Mouse (Mus musculus) CD4-positive, CD25-positive, alpha-beta regulatory T cell, adult 2 months (primary cell): Measurements from ENCODE around the gene Micall2.

ENCODE experiments used
- DNase-seq: peaks from one replicate; pipeline ENCODE4 v3.0.0-alpha.2; 2012; ENCODE audit warnings: low read depth, low spot score

Gene Micall2

DNA sequence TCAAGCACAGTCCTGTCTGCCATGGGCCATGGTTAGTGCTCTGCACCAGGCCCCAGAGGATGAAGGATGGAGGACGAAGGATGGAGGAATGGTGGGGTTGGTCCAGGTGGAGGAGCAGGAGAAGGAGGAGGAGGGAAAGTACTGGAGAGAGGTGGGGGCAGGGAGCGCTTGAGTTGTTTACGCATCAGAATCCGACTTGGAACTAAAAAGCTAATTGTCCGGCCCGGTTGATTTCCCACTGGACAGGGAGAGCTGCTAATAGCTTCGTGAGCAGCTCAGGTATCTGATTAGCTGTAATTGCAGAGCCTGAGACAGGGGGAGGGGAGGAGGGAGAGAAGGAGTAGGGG is 53.5 kb downstream of the Micall2 start:
- no peak for DNase-seq

DNA sequence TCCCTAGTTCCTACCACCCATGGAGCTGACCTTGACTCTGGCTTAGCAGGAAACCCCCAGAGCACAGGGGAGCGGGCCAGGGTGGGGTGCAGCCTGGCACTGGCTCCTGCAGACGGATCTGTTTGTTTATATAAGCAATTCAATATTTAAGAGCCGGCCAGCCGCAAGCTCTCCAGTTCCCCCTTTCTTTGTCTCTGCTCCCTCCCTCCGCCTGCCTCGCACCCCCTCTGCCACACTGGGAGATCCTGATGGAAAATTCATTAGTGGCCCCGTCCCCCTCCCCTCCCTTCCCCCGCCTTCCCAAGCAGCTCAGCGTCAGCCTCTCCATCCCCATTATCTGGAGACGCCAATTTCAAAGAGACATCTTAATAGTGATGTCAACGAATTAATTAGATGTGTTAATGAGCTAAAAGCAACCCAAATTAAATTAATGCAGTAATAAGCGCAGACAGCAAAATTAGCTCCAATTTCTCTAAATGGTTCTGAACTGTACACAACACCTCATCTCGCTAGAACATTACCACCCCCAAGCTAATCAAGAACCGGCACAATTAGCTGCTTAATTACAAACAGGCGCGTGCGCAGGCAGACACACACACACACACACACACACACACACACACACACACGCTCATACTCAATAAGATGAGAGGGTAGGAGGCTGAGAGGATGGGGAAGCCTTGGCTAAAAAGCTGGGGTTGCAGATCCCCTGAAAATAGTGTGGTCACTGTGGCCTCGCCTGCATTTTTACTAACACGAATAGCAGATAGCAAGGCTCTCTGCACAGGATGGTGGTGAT is 54.1 kb downstream of the Micall2 start:
- DNase-seq, result no peak

DNA sequence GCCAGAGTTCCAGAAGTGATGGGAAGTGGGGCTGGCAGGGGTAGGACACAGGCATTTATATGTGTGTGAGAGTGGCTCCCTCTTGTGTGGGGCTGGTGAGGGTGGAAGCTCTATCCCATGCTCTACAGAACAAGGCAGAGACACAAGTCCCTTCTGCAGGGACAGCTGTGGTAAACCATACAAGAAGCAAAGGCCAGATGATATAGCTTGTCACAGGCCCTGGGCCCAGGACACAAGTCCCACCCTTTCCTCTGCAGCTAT is 60.5 kb downstream of the Micall2 start:
- DNase-seq, result no peak

DNA sequence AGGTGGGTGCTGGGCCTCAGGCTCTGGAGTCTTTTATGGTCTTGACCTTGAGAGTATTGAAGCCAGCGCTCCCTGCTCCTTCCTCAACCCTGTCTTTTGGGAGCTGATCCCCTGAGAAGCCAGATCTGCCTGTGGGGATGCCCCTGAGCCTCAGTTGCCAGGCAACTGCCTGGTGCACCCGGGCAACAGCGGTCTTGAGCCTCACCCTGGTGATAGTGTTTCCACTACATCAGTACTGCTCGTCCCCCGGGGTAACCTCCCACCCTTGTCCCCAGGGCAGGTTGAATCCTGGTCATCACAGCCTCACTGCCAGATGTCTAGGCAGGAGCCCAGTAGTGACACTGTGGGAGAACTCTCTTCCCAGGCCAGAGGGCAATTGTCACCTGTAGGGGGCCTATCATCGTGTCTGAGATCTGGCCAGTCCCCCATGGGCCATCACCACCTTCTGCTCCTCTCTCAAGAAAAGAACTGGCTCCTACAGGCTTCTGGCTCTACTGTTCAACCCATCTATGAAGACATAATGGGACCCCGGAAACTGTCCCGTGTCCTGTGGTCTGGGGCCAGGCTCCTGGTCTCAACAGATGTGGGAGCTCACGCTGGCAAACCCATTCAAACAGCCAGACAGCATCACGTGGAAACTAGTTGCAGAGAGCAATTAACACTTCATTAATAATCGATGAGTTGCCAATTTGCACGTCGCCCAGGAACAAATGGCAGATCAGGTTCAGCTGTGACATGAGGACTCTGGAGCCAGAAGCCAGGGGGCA is 61.0 kb downstream of the Micall2 start:
- DNase-seq, result no peak

DNA sequence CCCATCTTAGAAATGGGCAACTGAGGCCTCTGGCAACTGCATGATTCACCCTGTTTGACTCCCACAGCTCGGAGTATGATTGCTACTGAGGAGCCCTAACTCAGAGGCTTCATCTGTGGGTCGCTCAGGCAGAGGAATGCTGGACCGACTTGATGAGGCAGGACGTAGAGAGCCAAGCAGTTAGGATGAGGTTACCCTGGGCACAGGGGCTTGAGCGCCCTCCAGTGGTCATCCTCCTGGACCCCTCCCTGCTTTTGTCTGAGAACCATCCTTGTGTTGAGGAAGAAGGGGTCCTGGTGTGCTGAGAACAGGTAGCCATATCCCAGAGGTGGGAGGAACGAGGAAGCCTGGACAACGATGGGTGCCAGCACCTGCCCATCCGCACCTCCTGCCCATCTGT is 66.8 kb downstream of the Micall2 start:
- peak; percentile 18 for DNase-seq

DNA sequence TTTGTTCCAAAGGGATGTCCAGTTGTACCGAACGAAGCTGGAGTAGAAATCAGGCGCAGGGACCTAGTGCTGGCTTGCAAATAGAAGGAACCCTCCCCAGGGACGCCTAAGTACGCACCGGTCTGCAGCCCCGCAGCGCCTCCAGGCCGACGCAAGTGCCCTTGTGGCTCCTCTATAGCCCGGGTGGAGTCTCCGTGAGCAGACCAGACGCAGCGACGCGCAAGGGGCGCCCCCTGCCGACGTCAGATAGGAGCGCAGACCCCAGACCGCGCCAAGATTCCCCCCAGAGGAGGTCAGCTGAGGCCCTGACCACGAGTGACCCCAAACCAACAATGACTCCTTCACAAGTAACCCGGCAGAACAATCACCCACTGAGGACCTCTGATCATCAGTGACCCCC is 67.6 kb downstream of the Micall2 start:
- peak; percentile 32 for DNase-seq

DNA sequence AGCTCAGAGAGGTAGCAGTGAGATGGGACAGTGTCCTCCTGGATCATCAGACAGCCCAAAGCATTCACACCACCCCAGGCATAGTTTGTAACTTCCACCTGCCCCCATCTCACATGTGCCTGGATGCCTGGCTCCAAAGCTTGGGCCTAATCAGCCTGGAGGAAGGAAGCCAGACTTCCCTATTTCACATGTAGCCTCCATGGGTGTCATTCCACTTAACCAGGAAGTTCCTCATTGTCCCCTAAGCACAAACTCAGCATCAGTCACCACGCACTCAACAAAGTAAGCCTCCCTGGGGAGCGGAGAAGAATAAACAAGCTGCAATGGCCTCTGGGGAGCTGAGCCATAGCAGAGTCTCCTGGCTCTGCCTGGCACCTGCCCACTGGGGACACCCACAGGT is 69.6 kb downstream of the Micall2 start:
- DNase-seq, result no peak

DNA sequence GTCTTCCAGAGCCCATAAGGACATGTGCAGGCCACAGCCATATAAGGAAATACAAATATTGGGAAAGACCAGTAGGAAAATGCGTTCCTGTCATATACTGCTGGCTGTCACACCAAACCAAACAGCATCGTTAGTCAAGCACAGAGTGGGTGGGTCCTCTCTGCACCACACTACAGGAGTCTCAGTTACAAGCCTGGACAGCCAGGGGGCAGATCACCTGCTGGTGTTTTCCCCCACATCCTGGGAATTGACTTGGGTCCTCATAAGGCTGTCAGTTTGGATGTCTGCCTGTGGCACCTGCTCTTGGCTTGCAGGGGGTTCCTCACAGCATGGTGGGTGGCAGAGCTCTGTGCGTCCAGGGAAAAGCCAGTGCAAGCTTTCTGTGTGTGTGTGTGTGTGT is 70.8 kb downstream of the Micall2 start:
- no peak for DNase-seq

DNA sequence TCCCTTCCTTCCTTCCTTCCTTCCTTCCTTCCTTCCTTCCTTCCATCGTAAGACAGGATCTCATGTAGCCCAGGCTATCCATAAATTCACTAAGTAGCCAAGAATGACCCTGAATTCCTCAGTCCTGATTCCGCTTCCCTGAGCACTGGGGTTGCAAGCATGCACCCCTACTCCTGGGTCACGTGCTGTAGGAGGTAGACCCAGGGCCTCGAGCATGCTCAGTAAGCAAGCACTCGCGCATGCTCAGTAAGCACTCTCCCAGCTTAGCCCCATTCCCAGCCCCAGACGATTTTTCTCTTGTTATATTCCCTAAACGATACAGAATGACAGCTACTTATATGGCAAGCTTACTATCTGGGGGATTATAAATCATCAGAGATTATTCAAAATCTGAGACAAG is 74.4 kb downstream of the Micall2 start:
- DNase-seq, result no peak

DNA sequence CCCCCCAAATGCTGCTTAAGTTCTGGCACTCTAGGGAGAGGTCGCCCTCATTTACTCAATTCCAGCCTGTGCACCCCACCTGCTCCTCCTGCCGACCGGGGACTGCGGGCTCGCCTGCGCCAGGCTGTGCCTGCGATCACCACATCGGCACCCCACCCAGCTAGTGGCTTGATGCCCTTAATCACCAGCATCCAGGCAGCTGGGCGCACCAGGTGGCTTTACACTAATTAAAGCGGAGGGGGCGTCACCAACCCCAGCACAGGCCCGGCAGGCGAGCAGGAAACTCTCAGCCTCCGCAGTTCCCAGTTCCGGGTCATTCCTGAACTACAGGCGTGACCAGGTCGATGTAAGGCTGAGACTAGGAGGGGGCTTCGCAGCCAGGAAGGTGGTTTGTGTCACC is 76.8 kb downstream of the Micall2 start:
- no peak for DNase-seq

DNA sequence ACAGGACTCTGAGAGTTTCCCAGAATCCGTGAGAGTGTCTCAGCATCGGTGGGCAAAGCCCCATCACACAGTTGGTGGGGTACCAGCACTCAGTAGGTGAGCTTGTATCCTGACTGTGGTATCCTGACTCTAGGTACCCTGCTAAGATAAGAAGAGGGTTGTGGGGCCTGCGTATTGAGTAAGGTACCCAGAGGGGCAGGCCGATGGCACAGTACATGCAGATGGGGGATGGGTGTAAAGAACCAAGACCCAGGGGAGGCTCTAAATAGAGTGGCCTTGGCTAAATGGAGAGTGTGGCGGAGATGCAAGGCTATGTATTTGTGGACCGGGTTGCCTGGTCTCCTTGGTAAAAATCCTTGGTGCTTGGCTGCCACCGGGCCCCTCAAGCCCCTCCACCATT is 77.3 kb downstream of the Micall2 start:
- DNase-seq, result no peak

DNA sequence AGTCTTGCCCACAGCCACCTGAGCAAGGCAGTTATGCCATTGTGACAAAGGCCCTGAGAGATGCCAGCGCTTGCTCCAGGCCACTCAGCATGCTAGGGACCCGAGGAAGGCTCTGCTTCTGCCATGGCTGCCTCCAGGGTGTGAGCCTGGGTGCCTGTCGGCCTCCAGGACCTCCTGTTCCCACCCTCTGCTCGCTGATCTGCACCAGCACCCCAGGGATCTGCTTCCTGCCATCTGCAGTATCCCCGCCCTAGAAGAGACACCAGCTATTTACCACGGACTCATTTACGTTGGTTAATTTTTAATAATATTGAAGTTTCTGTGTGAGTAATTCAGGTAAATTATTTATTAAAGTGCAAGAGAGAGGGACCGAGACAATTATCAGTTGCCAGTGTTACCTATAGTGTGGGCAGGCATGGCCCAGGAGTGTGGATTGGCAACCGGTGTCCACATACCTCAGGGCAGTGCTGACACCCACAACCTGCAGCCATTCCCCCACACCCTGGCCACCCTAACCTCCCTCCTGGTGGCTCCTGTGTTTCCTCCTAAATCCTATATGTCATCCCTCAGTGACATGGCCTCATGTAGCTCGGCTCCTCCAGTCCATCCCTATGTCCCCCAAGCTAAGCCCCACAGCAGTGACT is 78.1 kb downstream of the Micall2 start:
- DNase-seq, result no peak
